Mouse (Mus musculus) forebrain, embryonic 10.5 days (tissue): Measurements from ENCODE around the gene Serpina7. TPM values are rescaled to one million over a fixed set of nuclear protein-coding genes. Genes with fewer than 3 reads are reported as not detected.

Experiments
- polyA plus RNA-seq: library from polyadenylated mRNA; unstranded; fragments of >200 nt; fragmentation: Nextera tagmentation; extraction: Ambion mirVana; gene quantifications from 2 replicates; pipeline ENCODE4 v1.2.1, GENCODE M21; 2016

Gene Serpina7
- polyA plus RNA-seq, 1 experiment from 2014 or later, result not detected

Other genes starting within 250 kb of the Serpina7 start
- gene Nrk, start 170.8 kb downstream of the Serpina7 start, polyA plus RNA-seq, result 1.4 and 1.5 TPM in 2 replicates
- not detected in 2 replicates for gene 4930513O06Rik, start 1.0 kb upstream of the Serpina7 start, polyA plus RNA-seq
- not detected in 2 replicates for gene 4933428M09Rik, start 94.0 kb upstream of the Serpina7 start, polyA plus RNA-seq
- gene Mum1l1, start 124.8 kb upstream of the Serpina7 start, polyA plus RNA-seq, result 23.3 and 25.8 TPM in 2 replicates
- gene Trap1a, start 248.4 kb upstream of the Serpina7 start, polyA plus RNA-seq, result not detected in 2 replicates